Mouse (Mus musculus): ENCODE results near the gene Speg. TPM values are rescaled to one million over a fixed set of nuclear protein-coding genes. Genes with fewer than 3 reads are reported as not detected.

The Speg gene
- total RNA-seq, 2 experiments from 2014 or later, result 184 TPM

GRCm38 (mm10) chr1:75457710-75458024, 82.6 kb downstream of the Speg start:
- DNase-seq (ENCODE audit: low spot score in 2 of 2), result no peak

- DNase-seq (ENCODE audit: low spot score in 2 of 2), result no peak
Observed at GRCm38 (mm10) chr1:75458025-75458788, 83.1 kb downstream of the Speg start.

DNA sequence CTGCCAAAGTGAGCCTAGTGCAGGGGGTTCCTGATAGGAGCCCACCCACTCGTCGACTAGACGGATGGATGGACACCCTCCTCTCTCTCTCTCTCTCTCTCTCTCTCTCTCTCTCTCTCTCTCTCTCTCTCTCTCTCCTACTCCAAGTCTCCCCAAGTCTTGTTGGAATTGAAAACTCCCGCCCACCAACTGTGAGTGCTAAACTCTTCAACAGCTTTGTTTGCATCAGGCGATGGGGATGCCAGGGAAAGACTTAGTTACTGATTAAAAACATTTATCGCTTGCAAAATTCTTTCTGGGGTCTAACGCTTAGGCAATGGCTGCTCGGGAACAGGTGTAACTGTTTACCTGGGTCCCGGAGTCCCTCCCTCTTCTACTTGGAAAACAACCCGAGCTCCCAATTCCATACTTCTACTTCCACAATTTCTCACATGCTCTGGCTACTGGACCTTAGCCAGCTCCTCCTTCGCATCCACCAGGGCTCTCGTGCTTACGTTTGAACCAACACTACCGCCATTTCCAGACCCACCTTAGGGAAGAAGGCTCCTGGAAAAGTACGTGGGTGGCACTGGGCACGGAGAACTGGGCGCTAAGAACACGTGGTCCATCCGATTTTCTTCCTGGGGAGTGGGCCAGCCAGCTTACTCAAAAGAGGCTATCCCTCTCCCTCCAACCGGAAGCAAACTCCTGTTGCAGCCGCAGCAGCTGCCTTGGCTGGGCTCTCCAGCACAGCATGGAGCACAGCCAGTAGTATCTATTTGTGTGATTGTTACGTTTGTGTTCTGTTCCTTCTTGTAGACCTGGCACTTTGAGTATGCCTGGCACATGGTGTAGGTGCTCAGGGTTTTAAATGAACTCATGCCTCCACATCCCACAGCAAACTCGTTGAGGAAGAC, 83.9 kb downstream of the Speg start:
- no peak for DNase-seq (ENCODE audit: low spot score in 2 of 2)

GRCm38 (mm10) chr1:75460297-75460696, 85.2 kb downstream of the Speg start:
- no peak for DNase-seq (ENCODE audit: low spot score in 2 of 2)

DNA sequence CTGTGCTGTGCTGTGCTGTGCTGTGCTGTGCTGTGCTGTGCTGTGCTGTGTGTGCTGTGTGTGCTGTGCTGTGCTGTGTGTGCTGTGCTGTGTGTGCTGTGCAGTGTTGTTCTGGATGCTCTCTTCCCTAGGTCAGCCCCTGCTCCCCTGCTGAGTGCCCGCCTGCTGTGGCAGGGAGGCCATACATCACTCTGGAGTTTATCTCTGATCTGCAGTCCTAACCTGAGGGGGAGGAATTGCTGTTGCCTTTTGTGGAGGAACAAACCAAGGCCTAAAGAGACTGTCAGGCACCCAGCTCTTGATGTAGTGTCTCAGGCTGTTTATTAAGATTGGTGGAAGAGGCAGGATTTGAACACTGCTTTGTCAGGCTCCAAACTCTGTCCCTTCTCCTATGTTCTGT, 87.5 kb downstream of the Speg start:
- no peak for DNase-seq (ENCODE audit: low spot score in 2 of 2)

DNA sequence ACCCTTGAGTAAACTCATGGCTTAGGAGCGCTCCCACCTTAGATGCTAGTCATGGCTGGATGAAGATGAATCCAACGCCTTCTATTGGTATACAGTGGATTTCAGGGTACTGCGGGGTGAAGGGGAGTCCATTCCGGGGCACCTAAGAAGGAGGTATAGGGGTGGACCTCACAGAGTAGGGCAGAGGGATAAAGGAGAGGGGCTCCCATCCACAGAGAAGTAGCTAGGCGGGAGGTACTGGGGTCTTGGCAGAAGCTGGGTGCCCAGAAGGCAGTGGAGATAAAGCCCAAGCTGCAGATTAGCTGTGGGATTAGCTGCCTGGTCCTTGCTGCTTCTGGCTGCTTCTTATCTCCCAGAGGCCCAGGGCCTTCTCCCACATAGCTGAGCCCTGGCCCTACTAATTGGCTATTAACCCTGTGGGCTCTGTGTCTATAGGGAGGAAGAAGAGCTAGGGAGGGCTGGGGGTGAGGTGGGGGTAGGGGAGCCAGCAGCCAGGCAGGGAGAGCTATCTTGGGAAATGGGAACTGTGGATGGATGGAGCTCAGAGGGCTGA, 88.6 kb downstream of the Speg start:
- no peak for DNase-seq (ENCODE audit: low spot score in 2 of 2)

- peak; percentile 84 to 86 for DNase-seq (ENCODE audit: low spot score in 2 of 2)
Observed at GRCm38 (mm10) chr1:75467215-75467927, 92.3 kb downstream of the Speg start.

- DNase-seq (ENCODE audit: low spot score in 2 of 2), result no peak
Observed at GRCm38 (mm10) chr1:75469287-75469825, 94.3 kb downstream of the Speg start.

DNA sequence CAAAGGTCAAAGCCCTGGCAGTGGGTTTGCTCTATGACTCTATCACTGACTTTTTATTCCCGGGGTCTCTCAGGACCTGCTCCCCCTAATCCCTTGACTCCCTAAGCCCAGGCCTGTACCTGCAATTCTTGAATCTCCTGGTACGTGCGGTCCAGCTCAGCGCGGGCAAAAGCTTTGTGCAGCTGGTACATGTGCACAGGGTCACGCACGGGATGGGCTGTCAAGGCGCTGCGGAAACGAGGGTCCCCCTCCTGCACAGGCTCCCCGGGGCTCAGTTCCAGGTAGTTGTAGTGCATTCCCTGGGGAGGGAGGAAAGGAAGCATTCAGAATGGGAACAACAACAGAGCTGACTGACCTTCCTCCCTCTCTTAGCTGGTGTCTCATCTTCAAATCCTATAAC, 101.3 kb downstream of the Speg start:
- no peak for DNase-seq (ENCODE audit: low spot score in 2 of 2)

- DNase-seq (ENCODE audit: low spot score in 2 of 2), result peak; percentile 81 to 82
Observed at GRCm38 (mm10) chr1:75477264-75477965, 102.3 kb downstream of the Speg start.

GRCm38 (mm10) chr1:75477966-75478290, 102.8 kb downstream of the Speg start:
- DNase-seq (ENCODE audit: low spot score in 2 of 2), result no peak

GRCm38 (mm10) chr1:75478497-75478896, 103.4 kb downstream of the Speg start:
- no peak for DNase-seq (ENCODE audit: low spot score in 2 of 2)

DNA sequence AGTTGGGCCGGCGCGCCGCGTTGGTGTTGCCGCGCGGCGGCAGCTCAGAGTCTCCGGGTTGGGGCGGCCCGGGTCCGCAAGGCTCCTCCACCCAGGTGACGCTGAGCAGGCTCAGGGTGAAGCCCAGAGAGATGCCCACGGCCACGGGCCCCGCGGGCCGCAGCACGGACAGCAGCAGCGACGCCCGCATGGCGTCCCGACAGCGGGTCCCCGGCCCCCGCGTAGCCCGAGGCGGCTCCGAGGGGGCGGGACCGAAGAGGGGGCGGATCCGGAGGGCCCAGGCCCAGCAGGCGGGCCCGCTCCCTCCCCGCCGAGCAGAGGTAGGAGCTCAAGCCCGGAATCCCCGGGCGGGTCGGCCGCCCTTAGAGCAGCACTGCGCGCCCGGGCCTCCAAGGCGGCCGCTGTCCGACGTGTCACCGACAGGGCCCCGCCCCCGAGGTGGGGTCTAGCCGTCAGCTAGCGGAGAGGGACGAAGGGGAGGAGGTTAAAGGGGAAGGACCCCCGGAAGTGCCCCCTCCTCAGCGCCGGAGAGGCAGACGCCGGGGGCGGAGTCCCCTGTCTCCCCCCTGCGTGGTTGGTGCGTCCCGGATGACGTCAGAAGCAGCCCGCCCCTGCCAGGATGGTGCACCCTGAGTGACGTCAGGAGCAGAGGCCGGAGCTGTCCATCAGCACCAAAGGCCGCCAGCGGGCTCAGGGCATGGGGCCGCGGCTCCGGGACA, 104.0 kb downstream of the Speg start, which contains the start of the genes Chpf and Tmem198:
TSS of gene Chpf (minus strand) at position 392 of the 719 bp plus-strand sequence.
TSS of gene Tmem198 (plus strand) at position 617 of the 719 bp plus-strand sequence.
- DNase-seq (ENCODE audit: low spot score in 2 of 2), result peak; percentile 99

DNA sequence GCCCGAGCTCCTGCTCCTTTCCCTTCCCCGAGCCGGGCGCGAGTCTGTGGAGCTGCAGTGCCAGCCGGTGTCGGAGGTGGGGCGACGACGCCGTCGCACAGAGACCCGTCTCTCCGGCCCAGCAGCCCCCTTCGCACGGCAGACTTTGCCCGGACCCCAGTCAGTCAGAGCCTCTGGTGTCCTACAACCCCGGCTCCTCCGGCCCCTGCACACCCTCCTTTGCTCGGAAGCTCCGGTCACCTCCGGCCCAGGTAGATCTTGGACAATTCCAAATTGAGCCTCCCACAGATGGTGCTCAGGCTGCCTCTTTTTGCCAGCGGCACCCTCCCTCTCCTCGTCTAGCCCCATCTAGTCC, 104.5 kb downstream of the Speg start:
- DNase-seq (ENCODE audit: low spot score in 2 of 2), result no peak

- no peak for DNase-seq (ENCODE audit: low spot score in 2 of 2)
Observed at GRCm38 (mm10) chr1:75480036-75480435, 104.9 kb downstream of the Speg start.

GRCm38 (mm10) chr1:75480735-75481134, 105.6 kb downstream of the Speg start:
- no peak for DNase-seq (ENCODE audit: low spot score in 2 of 2)
